Mouse (Mus musculus): ENCODE measurements at regions not wholly inside any gene's neighbourhood (a gene's known extent, or its start where the extent isn't known, plus 50 kb on each side); places are given as distances from the start of the nearest gene placed in this dataset.

- Histone ChIP-seq H3K4me3 (replicated peaks; ENCODE audit: insufficient read depth, low read depth, low read length) (no peak overlapping the region), H3K4me1 (ENCODE audit: control insufficient read depth, insufficient read depth, low read length) (no peaks in the 10 kb centered on the region), H3K27ac (ENCODE audit: insufficient read depth, low read length) (no peak overlapping the region), H3K27me3 (ENCODE audit: control insufficient read depth, insufficient read depth, low read length) (no peaks in the 10 kb centered on the region; the same call in 1 of the 2 replicates)
- no peak for DNase-seq
- no peak for TF ChIP-seq CTCF (IDR thresholded peaks at IDR 0.05; ENCODE audit: borderline replicate concordance, insufficient read depth, low read depth, low read length)
- no peak for TF ChIP-seq POLR2A (IDR thresholded peaks at IDR 0.05; ENCODE audit: borderline replicate concordance, insufficient read depth, low read length)
- WGBS = 72% methylated on average over 2 of the region's 2 CpGs
Measured at GRCm38 (mm10) chr4:98282275-98282674, 100.8 kb downstream of the Tm2d1 start.

GRCm38 (mm10) chr4:98258336-98258735, 124.8 kb downstream of the Tm2d1 start:
- 82% methylated on average over 7 of the region's 7 CpGs for WGBS
- TF ChIP-seq POLR2A (IDR thresholded peaks at IDR 0.05; ENCODE audit: borderline replicate concordance, insufficient read depth, low read length) = no peak
- TF ChIP-seq CTCF (IDR thresholded peaks at IDR 0.05; ENCODE audit: borderline replicate concordance, insufficient read depth, low read depth, low read length) = no peak
- no peak for DNase-seq
- no peak overlapping the region for H3K4me3 ChIP-seq (replicated peaks; ENCODE audit: insufficient read depth, low read depth, low read length)
- H3K4me1 ChIP-seq (ENCODE audit: control insufficient read depth, insufficient read depth, low read length) = no peaks in the 10 kb centered on the region
- no peak overlapping the region; the same call in 1 of the 2 replicates for H3K27ac ChIP-seq (ENCODE audit: insufficient read depth, low read length)
- H3K27me3 ChIP-seq (ENCODE audit: control insufficient read depth, insufficient read depth, low read length) = no peaks in the 10 kb centered on the region

- no peak for DNase-seq
- no peak overlapping the region for H3K4me3 ChIP-seq (replicated peaks; ENCODE audit: insufficient read depth, low read depth, low read length)
- TF ChIP-seq POLR2A (IDR thresholded peaks at IDR 0.05; ENCODE audit: borderline replicate concordance, insufficient read depth, low read length) (no peak), CTCF (IDR thresholded peaks at IDR 0.05; ENCODE audit: borderline replicate concordance, insufficient read depth, low read depth, low read length) (no peak)
- 40% methylated on average over 9 of the region's 9 CpGs for WGBS
- no peaks in the 10 kb centered on the region for H3K4me1 ChIP-seq (ENCODE audit: control insufficient read depth, insufficient read depth, low read length)
- no peak overlapping the region for H3K27ac ChIP-seq (ENCODE audit: insufficient read depth, low read length)
- no peaks in the 10 kb centered on the region for H3K27me3 ChIP-seq (ENCODE audit: control insufficient read depth, insufficient read depth, low read length)
Measured at GRCm38 (mm10) chr4:98257711-98258110, 125.4 kb downstream of the Tm2d1 start.

- Histone ChIP-seq H3K4me1 (ENCODE audit: control insufficient read depth, insufficient read depth, low read length) (no peaks in the 10 kb centered on the region), H3K4me3 (replicated peaks; ENCODE audit: insufficient read depth, low read depth, low read length) (no peak overlapping the region), H3K27ac (ENCODE audit: insufficient read depth, low read length) (no peak overlapping the region), H3K27me3 (ENCODE audit: control insufficient read depth, insufficient read depth, low read length) (no peaks in the 10 kb centered on the region)
- WGBS = 42% methylated on average over 18 of the region's 18 CpGs
- peak; percentile 19 to 21 for DNase-seq
- TF ChIP-seq POLR2A (IDR thresholded peaks at IDR 0.05; ENCODE audit: borderline replicate concordance, insufficient read depth, low read length) (no peak), CTCF (IDR thresholded peaks at IDR 0.05; ENCODE audit: borderline replicate concordance, insufficient read depth, low read depth, low read length) (no peak)
Measured at GRCm38 (mm10) chr4:98254856-98255853, 128.0 kb downstream of the Tm2d1 start.

- Histone ChIP-seq H3K4me3 (replicated peaks; ENCODE audit: insufficient read depth, low read depth, low read length) (peak overlapping the region; percentile 7), H3K27me3 (ENCODE audit: control insufficient read depth, insufficient read depth, low read length) (no peaks in the 10 kb centered on the region), H3K27ac (ENCODE audit: insufficient read depth, low read length) (no peak overlapping the region), H3K4me1 (ENCODE audit: control insufficient read depth, insufficient read depth, low read length) (no peaks in the 10 kb centered on the region)
- WGBS = 10% methylated on average over 15 of the region's 16 CpGs
- no peak for TF ChIP-seq POLR2A (IDR thresholded peaks at IDR 0.05; ENCODE audit: borderline replicate concordance, insufficient read depth, low read length)
- no peak for TF ChIP-seq CTCF (IDR thresholded peaks at IDR 0.05; ENCODE audit: borderline replicate concordance, insufficient read depth, low read depth, low read length)
- DNase-seq = peak; percentile 15
Measured at GRCm38 (mm10) chr4:98243941-98244929, 138.9 kb downstream of the Tm2d1 start.

- peak; percentile 34 to 42 for DNase-seq
- TF ChIP-seq POLR2A (IDR thresholded peaks at IDR 0.05; ENCODE audit: borderline replicate concordance, insufficient read depth, low read length) = no peak
- TF ChIP-seq CTCF (IDR thresholded peaks at IDR 0.05; ENCODE audit: borderline replicate concordance, insufficient read depth, low read depth, low read length) = peak; percentile 37; the same call in 1 of the 2 replicates
- Histone ChIP-seq H3K4me3 (replicated peaks; ENCODE audit: insufficient read depth, low read depth, low read length) (peak overlapping the region; percentile 46), H3K4me1 (ENCODE audit: control insufficient read depth, insufficient read depth, low read length) (no peaks in the 10 kb centered on the region), H3K27me3 (ENCODE audit: control insufficient read depth, insufficient read depth, low read length) (no peaks in the 10 kb centered on the region), H3K27ac (ENCODE audit: insufficient read depth, low read length) (no peak overlapping the region)
- WGBS = 7% methylated on average over 6 of the region's 6 CpGs
Measured at GRCm38 (mm10) chr4:98243502-98243901, 139.6 kb downstream of the Tm2d1 start.

GRCm38 (mm10) chr4:98241921-98242320, 141.2 kb downstream of the Tm2d1 start:
- Histone ChIP-seq H3K4me3 (replicated peaks; ENCODE audit: insufficient read depth, low read depth, low read length) (no peak overlapping the region), H3K27me3 (ENCODE audit: control insufficient read depth, insufficient read depth, low read length) (no peaks in the 10 kb centered on the region), H3K4me1 (ENCODE audit: control insufficient read depth, insufficient read depth, low read length) (no peaks in the 10 kb centered on the region), H3K27ac (ENCODE audit: insufficient read depth, low read length) (no peak overlapping the region)
- 98% methylated on average over 2 of the region's 2 CpGs for WGBS
- DNase-seq = no peak
- TF ChIP-seq CTCF (IDR thresholded peaks at IDR 0.05; ENCODE audit: borderline replicate concordance, insufficient read depth, low read depth, low read length) (no peak), POLR2A (IDR thresholded peaks at IDR 0.05; ENCODE audit: borderline replicate concordance, insufficient read depth, low read length) (no peak)

All from cerebellum, adult 2 months (tissue).